Mouse (Mus musculus) liver, embryonic 16.5 days (tissue): ENCODE results near the gene Prss48. TPM values are rescaled to one million over a fixed set of nuclear protein-coding genes. Genes with fewer than 3 reads are reported as not detected.

Source experiments
- ATAC-seq: fragments of 200-750 bp; cut with Nextera tagmentation; 2 replicates; pipeline ENCODE4 v1.8.0; 2017; ENCODE audit warnings: low read depth, mild to moderate bottlenecking, moderate number of reproducible peaks, moderate library complexity
- H3K27ac ChIP-seq: fragments of 300-500 bp; sonication (generic); 2 replicates; pipeline ENCODE4 v1.5.1; 2014; ENCODE audit warnings: mild to moderate bottlenecking, low read length
- H3K27me3 ChIP-seq: fragments of 300-500 bp; sonication (generic); 2 replicates; pipeline ENCODE4 v1.6.1; 2014; ENCODE audit warnings: low read depth, low read length, mixed read lengths; ENCODE audit not compliant: control insufficient read depth, insufficient read depth
- H3K36me3 ChIP-seq: fragments of 300-500 bp; sonication (generic); 2 replicates; pipeline ENCODE4 v1.6.1; 2014; ENCODE audit warnings: mild to moderate bottlenecking; ENCODE audit not compliant: control insufficient read depth, insufficient read depth
- H3K4me1 ChIP-seq: fragments of 300-500 bp; sonication (generic); 2 replicates; pipeline ENCODE4 v1.6.1; 2014; ENCODE audit warnings: low read depth, low read length, mixed read lengths; ENCODE audit not compliant: control insufficient read depth
- H3K4me2 ChIP-seq: fragments of 300-500 bp; sonication (generic); 2 replicates; pipeline ENCODE4 v1.6.1; 2014; ENCODE audit warnings: low read depth, low read length, mixed read lengths
- H3K4me3 ChIP-seq: fragments of 300-500 bp; sonication (generic); 2 replicates; pipeline ENCODE4 v1.5.1; 2014; ENCODE audit warnings: low read depth, mild to moderate bottlenecking, low read length
- H3K9ac ChIP-seq: fragments of 300-500 bp; sonication (generic); 2 replicates; pipeline ENCODE4 v1.6.1; 2014; ENCODE audit warnings: low read depth, low read length
- H3K9me3 ChIP-seq: fragments of 300-500 bp; sonication (generic); replicated peaks from 2 replicates; pipeline ENCODE4 v1.6.1; 2016; ENCODE audit warnings: low read length; ENCODE audit not compliant: control insufficient read depth
- WGBS: fragments of 180-500 bp; shearing (Covaris S2); extraction: QIAGEN DNeasy Blood & Tissue Kit; methylation state at CpG from one replicate; pipeline ENCODE4 v1.1.7; 2014; ENCODE audit not compliant: insufficient replicate concordance; 5-methylcytosine and 5-hydroxymethylcytosine counted together
- polyA plus RNA-seq: library from polyadenylated mRNA; unstranded; fragments of >200 nt; fragmentation: Nextera tagmentation; extraction: Ambion mirVana; gene quantifications from 2 replicates; pipeline ENCODE4 v1.2.1, GENCODE M21; 2015

The Prss48 gene
- polyA plus RNA-seq, 1 experiment from 2014 or later: not detected

DNA sequence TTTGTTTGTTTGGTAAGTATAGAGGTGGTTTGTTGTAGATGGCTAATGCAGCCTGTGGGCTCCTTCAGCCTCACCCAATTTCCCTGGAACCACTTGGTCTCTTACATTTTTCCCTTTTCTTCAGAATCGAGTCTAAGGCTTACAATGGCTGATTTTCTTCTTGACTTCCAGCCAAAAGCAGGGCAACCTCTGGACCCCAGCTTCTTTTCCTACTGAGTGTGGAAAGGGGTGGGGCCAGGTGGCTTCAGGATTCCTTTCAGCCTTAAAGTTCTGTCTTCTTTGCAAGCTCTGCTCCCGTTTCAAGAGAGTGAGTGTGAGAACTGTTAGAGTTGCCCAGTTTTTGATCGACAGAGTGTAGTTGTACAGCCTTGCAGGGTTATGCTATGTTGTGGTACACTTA, 9.5 kb upstream of the Prss48 start:
- H3K4me1 ChIP-seq: no peaks in the 10 kb centered on the region; the same call in 1 of the 2 replicates
- H3K4me3 ChIP-seq: no peak overlapping the region
- H3K27me3 ChIP-seq: no peaks in the 10 kb centered on the region
- no peak overlapping the region for H3K9ac ChIP-seq
- ATAC-seq: no peak
- no peaks in the 10 kb centered on the region for H3K9me3 ChIP-seq
- WGBS: 47% methylated on average over 3 of the region's 3 CpGs
- H3K36me3 ChIP-seq: no peaks in the 10 kb centered on the region
- no peak overlapping the region for H3K4me2 ChIP-seq
- H3K27ac ChIP-seq: no peak overlapping the region

- no peaks in the 10 kb centered on the region for H3K9me3 ChIP-seq
- no peak overlapping the region for H3K27ac ChIP-seq
- no peak overlapping the region for H3K9ac ChIP-seq
- 73% methylated on average over 6 of the region's 6 CpGs for WGBS
- no peaks in the 10 kb centered on the region for H3K36me3 ChIP-seq
- no peak overlapping the region for H3K4me3 ChIP-seq
- ATAC-seq: no peak
- no peaks in the 10 kb centered on the region for H3K27me3 ChIP-seq
- no peak overlapping the region for H3K4me2 ChIP-seq
- H3K4me1 ChIP-seq: no peaks in the 10 kb centered on the region; the same call in 1 of the 2 replicates
Measured at GRCm38 (mm10) chr3:86011373-86011772, 9.1 kb upstream of the Prss48 start.

GRCm38 (mm10) chr3:86010618-86011017, 8.3 kb upstream of the Prss48 start:
- no peak overlapping the region for H3K4me3 ChIP-seq
- H3K27me3 ChIP-seq: no peaks in the 10 kb centered on the region
- no peaks in the 10 kb centered on the region for H3K9me3 ChIP-seq
- no peak overlapping the region for H3K27ac ChIP-seq
- H3K4me1 ChIP-seq: no peaks in the 10 kb centered on the region; the same call in 1 of the 2 replicates
- H3K9ac ChIP-seq: no peak overlapping the region
- no peak overlapping the region for H3K4me2 ChIP-seq
- 65% methylated on average over 3 of the region's 3 CpGs for whole genome bisulfite sequencing
- no peak for ATAC-seq
- no peaks in the 10 kb centered on the region for H3K36me3 ChIP-seq

DNA sequence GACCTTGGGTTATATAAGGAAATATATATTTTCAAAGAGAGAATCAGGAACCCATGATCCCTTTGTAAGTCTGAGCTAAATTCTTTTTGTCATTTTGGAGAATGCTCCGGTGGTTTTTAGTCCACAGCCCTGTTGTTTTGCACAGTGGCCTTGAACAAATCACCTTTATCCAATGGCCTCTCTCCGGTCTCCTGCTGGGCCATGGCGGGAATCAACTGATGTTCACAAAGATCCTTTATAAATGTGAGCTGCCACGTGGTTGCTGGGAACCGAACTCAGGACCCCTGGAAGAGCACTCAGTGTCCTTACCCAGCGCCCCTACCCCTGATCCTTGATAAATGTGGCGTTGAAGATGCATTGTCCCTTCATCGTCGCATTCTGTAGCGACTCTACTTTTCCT, 2.5 kb upstream of the Prss48 start:
- H3K4me1 ChIP-seq: peaks cover 10% of the 10 kb centered on the region
- H3K4me3 ChIP-seq: no peak overlapping the region
- ATAC-seq: no peak
- no peaks in the 10 kb centered on the region for H3K36me3 ChIP-seq
- WGBS: 75% methylated on average over 10 of the region's 10 CpGs
- H3K27ac ChIP-seq: no peak overlapping the region
- no peak overlapping the region for H3K4me2 ChIP-seq
- H3K9me3 ChIP-seq: no peaks in the 10 kb centered on the region
- no peak overlapping the region for H3K9ac ChIP-seq
- H3K27me3 ChIP-seq: no peaks in the 10 kb centered on the region

- 80% methylated on average over 5 of the region's 5 CpGs for WGBS
- no peak overlapping the region for H3K9ac ChIP-seq
- H3K9me3 ChIP-seq: no peaks in the 10 kb centered on the region
- no peaks in the 10 kb centered on the region for H3K27me3 ChIP-seq
- no peak overlapping the region for H3K4me2 ChIP-seq
- no peaks in the 10 kb centered on the region for H3K36me3 ChIP-seq
- H3K4me1 ChIP-seq: peaks cover 10% of the 10 kb centered on the region
- no peak overlapping the region for H3K27ac ChIP-seq
- no peak for ATAC-seq
- H3K4me3 ChIP-seq: no peak overlapping the region
Measured at GRCm38 (mm10) chr3:86002940-86003339, 649 bp upstream of the Prss48 start.

DNA sequence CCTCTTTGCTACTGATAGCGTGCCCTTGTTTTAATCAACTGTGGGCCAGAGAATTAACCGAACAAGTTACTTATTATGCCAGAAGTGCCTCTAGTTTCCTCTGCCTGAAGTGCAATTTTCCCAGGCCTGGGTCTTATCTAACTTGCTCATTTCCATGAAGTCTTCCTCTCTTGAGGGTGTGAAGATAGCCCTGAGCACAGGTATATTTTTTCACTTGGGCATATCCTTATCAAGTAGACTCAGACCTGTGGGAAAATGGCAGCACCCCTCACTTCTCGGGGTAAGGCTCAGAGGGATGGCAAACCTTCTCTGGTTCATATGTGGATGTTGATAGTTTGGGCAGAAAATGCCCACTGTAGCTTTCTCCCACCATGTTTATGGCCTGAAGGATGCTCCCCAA, 1.0 kb downstream of the Prss48 start:
- Histone ChIP-seq H3K4me2 (no peak overlapping the region), H3K9me3 (no peaks in the 10 kb centered on the region), H3K36me3 (no peaks in the 10 kb centered on the region), H3K27me3 (no peaks in the 10 kb centered on the region), H3K9ac (no peak overlapping the region), H3K4me1 (peaks cover 10% of the 10 kb centered on the region), H3K27ac (no peak overlapping the region), H3K4me3 (no peak overlapping the region)
- 33% methylated on average over 3 of the region's 3 CpGs for WGBS
- ATAC-seq: peak; percentile 45

DNA sequence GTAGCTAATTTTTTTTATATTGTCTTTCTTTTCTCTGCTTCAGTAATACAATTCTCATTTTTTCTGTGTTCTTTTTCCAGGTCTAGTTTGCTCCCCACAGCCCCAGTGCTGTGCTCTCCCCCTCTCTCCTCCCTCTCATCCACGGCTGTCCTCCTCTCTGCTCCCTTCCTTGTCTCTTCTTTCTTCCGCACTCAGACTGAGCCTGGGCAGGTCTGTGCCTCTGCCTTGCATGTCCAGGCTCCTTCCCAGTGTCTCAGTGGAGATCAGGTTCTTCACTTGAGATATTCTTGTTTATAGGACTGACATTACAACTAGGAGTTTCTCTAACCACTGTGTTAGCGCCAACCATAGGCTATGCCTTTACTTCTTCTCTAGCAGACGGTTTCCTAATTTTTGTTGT, 7.6 kb downstream of the Prss48 start:
- Histone ChIP-seq H3K27me3 (no peaks in the 10 kb centered on the region), H3K27ac (no peak overlapping the region), H3K9ac (no peak overlapping the region), H3K4me1 (peaks cover 27% of the 10 kb centered on the region), H3K9me3 (no peaks in the 10 kb centered on the region), H3K4me3 (no peak overlapping the region), H3K36me3 (no peaks in the 10 kb centered on the region), H3K4me2 (no peak overlapping the region)
- 79% methylated on average over 4 of the region's 4 CpGs for WGBS
- ATAC-seq: no peak

GRCm38 (mm10) chr3:85993744-85994143, 8.5 kb downstream of the Prss48 start:
- Histone ChIP-seq H3K36me3 (no peaks in the 10 kb centered on the region), H3K4me2 (no peak overlapping the region), H3K27ac (no peak overlapping the region), H3K9me3 (no peaks in the 10 kb centered on the region), H3K4me3 (no peak overlapping the region), H3K4me1 (peaks cover 27% of the 10 kb centered on the region), H3K9ac (no peak overlapping the region), H3K27me3 (no peaks in the 10 kb centered on the region)
- WGBS: 40% methylated on average over 11 of the region's 11 CpGs
- no peak for ATAC-seq

DNA sequence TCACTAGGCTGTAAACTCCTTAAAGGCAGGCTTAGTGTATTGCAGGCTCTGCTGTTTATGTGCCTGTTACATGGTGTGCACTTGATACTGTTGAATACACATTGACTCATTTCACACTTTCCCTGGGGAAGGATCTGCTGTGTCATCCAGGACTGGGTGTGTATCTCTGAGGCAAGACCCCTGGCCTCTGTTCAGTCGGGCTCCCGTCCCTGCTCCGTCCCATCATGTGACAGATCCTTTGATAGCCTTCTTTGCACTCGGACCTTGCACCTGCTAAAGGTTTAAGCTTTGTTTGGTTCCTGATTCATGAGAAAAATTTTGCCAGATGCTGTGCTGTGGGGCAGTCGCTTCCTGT, 10.5 kb downstream of the Prss48 start:
- H3K4me1 ChIP-seq: peaks cover 27% of the 10 kb centered on the region
- H3K27ac ChIP-seq: peak overlapping the region; percentile 81
- peak; percentile 88 for ATAC-seq
- H3K9me3 ChIP-seq: no peaks in the 10 kb centered on the region
- H3K4me3 ChIP-seq: no peak overlapping the region; the same call in 1 of the 2 replicates
- no peaks in the 10 kb centered on the region for H3K27me3 ChIP-seq
- H3K9ac ChIP-seq: peak overlapping the region; percentile 35
- H3K36me3 ChIP-seq: no peaks in the 10 kb centered on the region
- WGBS: 16% methylated on average over 5 of the region's 5 CpGs
- H3K4me2 ChIP-seq: peak overlapping the region; percentile 61
